Mouse (Mus musculus): ENCODE measurements around the gene Ccdc78. TPM values are rescaled to one million over a fixed set of nuclear protein-coding genes. Genes with fewer than 3 reads are reported as not detected.

The Ccdc78 gene
- total and polyA plus RNA-seq, 2 experiments, result 0.06 TPM; not detected in 1

DNA sequence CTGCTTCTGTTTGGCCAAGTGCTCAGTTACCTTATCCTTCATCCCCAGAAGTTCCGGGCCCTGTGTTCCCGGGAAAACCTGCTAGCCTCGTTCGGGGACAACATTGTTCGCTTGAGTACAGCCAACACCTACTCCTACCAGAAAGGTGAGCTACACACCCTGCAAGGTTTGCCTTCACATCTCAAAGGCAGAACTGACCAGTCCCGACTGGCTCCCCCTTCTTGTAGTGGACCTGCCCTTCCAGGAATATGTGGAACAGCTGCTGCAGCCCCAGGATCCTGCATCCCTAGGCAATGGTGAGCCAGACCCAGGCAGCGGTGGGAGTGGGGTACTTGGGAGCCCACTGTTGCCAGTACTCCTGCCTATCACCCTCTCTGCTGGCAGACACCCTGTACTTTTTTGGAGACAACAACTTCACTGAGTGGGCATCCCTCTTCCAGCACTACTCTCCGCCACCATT lies 43.2 kb downstream of the Ccdc78 start:
- Histone ChIP-seq H3K79me2 (ENCODE audit: control insufficient read depth, insufficient read depth, low read length) (peaks cover 17% of the 10 kb centered on the region), H3K4me3 (ENCODE audit: insufficient read depth, low read depth, low read length) (peak overlapping the region; percentile 64), H3K9ac (ENCODE audit: low read depth, low read length) (peak overlapping the region; percentile 78), H3K27me3 (ENCODE audit: control insufficient read depth, insufficient read depth, low read length) (no peaks in the 10 kb centered on the region), H3K4me1 (ENCODE audit: control insufficient read depth, insufficient read depth, low read length) (peaks cover 27% of the 10 kb centered on the region), H3K27ac (replicated peaks; ENCODE audit: insufficient read depth, low read depth, low read length) (peak overlapping the region; percentile 69), H3K36me3 (ENCODE audit: control insufficient read depth, insufficient read depth, low read length) (0 out of 2 replicates have a peak, but pooled peaks cover 4% of the 10 kb centered on the region)
- TF ChIP-seq CTCF (IDR thresholded peaks at IDR 0.05; ENCODE audit: low read depth, low read length), result no peak
- TF ChIP-seq POLR2A (IDR thresholded peaks at IDR 0.05; ENCODE audit: extremely low read depth, insufficient read depth, low read length), result no peak
- DNase-seq (ENCODE audit: extremely low read depth, low read depth, low spot score), result no peak
- WGBS, result 26% methylated on average over 8 of the region's 8 CpGs

DNA sequence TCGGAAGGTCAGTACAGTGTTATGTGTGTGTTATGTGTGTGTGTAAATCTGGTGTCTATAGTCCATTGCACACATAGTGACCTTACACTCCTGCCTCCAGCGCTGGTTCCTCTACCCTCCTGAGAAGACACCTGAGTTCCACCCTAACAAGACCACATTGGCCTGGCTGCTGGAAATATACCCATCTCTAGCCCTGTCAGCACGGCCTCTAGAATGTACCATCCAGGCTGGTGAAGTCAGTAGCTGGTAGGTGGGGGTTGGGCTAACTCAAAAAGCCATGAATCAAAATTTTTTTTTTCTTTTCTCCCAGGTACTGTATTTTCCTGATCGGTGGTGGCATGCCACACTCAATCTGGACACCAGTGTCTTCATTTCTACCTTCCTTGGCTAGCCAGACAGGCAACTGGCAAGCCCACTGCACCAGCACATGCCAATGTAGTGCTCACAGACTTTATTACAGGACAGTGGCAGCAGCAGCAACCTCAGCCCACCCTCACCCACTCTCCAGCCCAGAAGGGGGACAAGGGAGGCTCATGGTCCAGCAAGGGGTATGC lies 43.9 kb downstream of the Ccdc78 start:
- 75% methylated on average over 4 of the region's 4 CpGs for WGBS
- DNase-seq (ENCODE audit: extremely low read depth, low read depth, low spot score), result no peak
- Histone ChIP-seq H3K4me1 (ENCODE audit: control insufficient read depth, insufficient read depth, low read length) (peaks cover 31% of the 10 kb centered on the region), H3K79me2 (ENCODE audit: control insufficient read depth, insufficient read depth, low read length) (peaks cover 23% of the 10 kb centered on the region), H3K4me3 (ENCODE audit: insufficient read depth, low read depth, low read length) (no peak overlapping the region), H3K36me3 (ENCODE audit: control insufficient read depth, insufficient read depth, low read length) (0 out of 2 replicates have a peak, but pooled peaks cover 4% of the 10 kb centered on the region), H3K27ac (replicated peaks; ENCODE audit: insufficient read depth, low read depth, low read length) (no peak overlapping the region), H3K9ac (ENCODE audit: low read depth, low read length) (no peak overlapping the region), H3K27me3 (ENCODE audit: control insufficient read depth, insufficient read depth, low read length) (no peaks in the 10 kb centered on the region)
- TF ChIP-seq CTCF (IDR thresholded peaks at IDR 0.05; ENCODE audit: low read depth, low read length) (no peak), POLR2A (IDR thresholded peaks at IDR 0.05; ENCODE audit: extremely low read depth, insufficient read depth, low read length) (no peak)

DNA sequence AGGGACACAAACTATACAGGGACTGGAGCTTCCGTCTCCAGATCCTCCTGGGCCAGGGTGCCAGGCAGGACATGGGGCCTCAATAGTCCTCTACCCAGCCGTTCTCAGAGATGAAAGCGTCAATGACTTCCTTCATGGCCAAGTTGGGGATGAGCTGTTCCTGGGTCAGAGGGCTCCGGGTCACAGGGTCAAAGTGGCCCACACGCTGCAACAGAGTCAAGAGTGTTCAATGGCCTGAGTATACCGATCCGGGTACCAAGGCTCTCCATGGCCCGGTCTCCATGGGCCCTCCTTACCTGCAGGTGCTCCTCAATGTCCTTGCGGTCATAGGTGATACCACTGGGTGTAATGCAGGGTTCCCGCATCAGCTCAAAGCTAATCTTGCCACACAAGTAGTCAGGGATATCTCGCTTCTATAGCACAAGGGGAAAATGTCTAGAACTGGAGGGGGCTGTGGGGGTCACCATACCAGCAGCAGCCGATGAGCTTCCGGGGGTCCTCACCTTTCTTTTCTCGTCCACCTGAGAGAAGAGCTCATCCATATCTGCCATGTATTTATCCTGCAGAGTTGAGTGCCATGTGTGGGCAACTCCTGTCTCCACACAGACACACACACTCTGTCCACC lies 44.5 kb downstream of the Ccdc78 start:
- TF ChIP-seq CTCF (IDR thresholded peaks at IDR 0.05; ENCODE audit: low read depth, low read length) (no peak), POLR2A (IDR thresholded peaks at IDR 0.05; ENCODE audit: extremely low read depth, insufficient read depth, low read length) (0 out of 2 replicates have a peak, but pooled peaks have one; percentile 4)
- H3K4me1 ChIP-seq (ENCODE audit: control insufficient read depth, insufficient read depth, low read length), result peaks cover 37% of the 10 kb centered on the region
- H3K9ac ChIP-seq (ENCODE audit: low read depth, low read length), result no peak overlapping the region
- H3K27ac ChIP-seq (replicated peaks; ENCODE audit: insufficient read depth, low read depth, low read length), result no peak overlapping the region
- 0 out of 2 replicates have a peak, but pooled peaks cover 4% of the 10 kb centered on the region for H3K36me3 ChIP-seq (ENCODE audit: control insufficient read depth, insufficient read depth, low read length)
- H3K27me3 ChIP-seq (ENCODE audit: control insufficient read depth, insufficient read depth, low read length), result no peaks in the 10 kb centered on the region
- 75% methylated on average over 14 of the region's 14 CpGs for WGBS
- no peak overlapping the region for H3K4me3 ChIP-seq (ENCODE audit: insufficient read depth, low read depth, low read length)
- DNase-seq (ENCODE audit: extremely low read depth, low read depth, low spot score), result no peak
- peaks cover 26% of the 10 kb centered on the region for H3K79me2 ChIP-seq (ENCODE audit: control insufficient read depth, insufficient read depth, low read length)

DNA sequence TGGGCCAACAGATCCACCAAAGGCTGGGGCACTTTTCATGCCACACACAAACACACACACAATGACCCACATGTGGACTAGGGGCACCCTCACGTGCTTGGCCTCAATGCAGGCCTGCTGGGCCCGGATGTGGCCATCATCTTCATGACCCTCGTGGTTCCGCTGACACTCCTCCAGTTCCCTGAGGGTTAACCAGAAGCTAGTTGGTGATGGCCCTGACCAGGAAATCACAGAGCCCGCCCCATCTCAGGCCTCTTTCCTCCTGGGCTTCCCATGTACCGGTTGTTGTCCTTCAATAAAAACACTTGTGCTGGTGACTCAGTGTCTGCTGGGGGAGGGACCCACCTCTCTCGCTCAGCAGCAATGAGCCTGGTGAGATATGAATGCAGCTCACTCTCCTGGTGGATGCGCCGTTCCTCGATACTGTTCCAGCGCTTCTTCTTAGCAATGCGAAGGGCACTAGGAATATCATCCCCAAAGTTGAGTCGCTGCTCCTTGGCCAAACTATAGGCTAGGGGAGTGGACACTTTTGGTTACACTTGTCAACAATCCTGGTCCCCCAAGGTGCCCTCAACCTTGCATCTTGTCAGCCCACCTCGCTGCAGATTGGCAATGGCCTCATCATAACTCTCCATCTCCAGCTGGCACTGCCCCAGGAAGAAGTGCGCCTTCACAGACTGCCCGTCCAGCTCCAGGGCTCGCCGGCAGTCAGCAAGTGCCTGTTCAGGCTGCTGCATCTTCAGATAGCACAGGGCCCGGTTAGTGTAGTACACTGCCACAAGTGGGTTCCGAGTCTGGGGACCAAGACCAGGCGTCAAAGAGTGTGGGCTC lies 45.3 kb downstream of the Ccdc78 start:
- Histone ChIP-seq H3K27ac (replicated peaks; ENCODE audit: insufficient read depth, low read depth, low read length) (peak overlapping the region; percentile 90), H3K4me3 (ENCODE audit: insufficient read depth, low read depth, low read length) (peak overlapping the region; percentile 80), H3K9ac (ENCODE audit: low read depth, low read length) (peak overlapping the region; percentile 94), H3K27me3 (ENCODE audit: control insufficient read depth, insufficient read depth, low read length) (no peaks in the 10 kb centered on the region), H3K4me1 (ENCODE audit: control insufficient read depth, insufficient read depth, low read length) (peaks cover 45% of the 10 kb centered on the region), H3K36me3 (ENCODE audit: control insufficient read depth, insufficient read depth, low read length) (0 out of 2 replicates have a peak, but pooled peaks cover 4% of the 10 kb centered on the region), H3K79me2 (ENCODE audit: control insufficient read depth, insufficient read depth, low read length) (peaks cover 26% of the 10 kb centered on the region)
- WGBS, result 37% methylated on average over 21 of the region's 21 CpGs
- TF ChIP-seq CTCF (IDR thresholded peaks at IDR 0.05; ENCODE audit: low read depth, low read length) (no peak), POLR2A (IDR thresholded peaks at IDR 0.05; ENCODE audit: extremely low read depth, insufficient read depth, low read length) (no peak)
- DNase-seq (ENCODE audit: extremely low read depth, low read depth, low spot score), result no peak

DNA sequence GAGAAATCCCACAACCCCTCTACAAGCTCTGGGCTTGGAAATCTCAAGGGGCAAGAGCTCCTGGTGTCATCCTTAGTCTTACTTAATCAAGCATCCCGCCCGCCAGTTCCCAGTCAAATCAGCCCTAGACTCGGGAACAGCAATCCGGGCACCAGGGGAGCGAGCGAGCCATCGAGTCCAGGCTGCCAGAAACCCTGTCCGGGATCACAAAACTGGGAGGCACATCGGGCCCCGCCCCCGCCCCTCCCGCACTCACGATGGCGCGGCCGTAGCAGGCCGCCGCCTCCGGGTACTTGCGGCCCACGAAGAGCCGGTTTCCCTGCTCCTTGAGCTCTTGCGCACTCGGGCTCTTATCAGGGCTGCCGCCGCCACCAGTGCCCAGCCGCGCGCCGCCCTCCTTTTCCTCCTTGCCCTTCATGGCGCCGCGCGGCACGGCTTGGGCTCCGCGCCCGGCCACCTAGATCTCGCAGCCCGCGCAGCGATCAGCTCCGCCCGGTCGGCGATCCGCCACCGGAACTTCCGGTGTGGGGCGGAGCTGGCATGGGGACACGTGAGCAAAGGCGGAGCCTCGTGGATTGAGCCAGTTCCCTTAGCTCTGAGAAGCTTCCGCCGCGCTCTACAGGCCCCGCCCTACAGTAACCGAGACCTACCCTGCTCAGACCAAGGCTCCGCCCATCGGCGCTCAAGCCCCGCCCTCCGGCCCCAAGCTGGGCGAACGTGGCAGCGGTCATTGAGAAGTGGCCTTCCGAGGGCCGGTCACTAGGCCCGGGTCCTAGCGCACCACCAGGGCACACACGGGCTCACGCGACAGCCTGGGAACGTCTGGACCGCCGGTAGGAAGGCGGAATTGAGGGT lies 46.3 kb downstream of the Ccdc78 start:
- Histone ChIP-seq H3K27me3 (ENCODE audit: control insufficient read depth, insufficient read depth, low read length) (no peaks in the 10 kb centered on the region), H3K27ac (replicated peaks; ENCODE audit: insufficient read depth, low read depth, low read length) (peak overlapping the region; percentile 97), H3K4me1 (ENCODE audit: control insufficient read depth, insufficient read depth, low read length) (peaks cover 51% of the 10 kb centered on the region), H3K9ac (ENCODE audit: low read depth, low read length) (peak overlapping the region; percentile 94), H3K79me2 (ENCODE audit: control insufficient read depth, insufficient read depth, low read length) (peaks cover 26% of the 10 kb centered on the region), H3K36me3 (ENCODE audit: control insufficient read depth, insufficient read depth, low read length) (0 out of 2 replicates have a peak, but pooled peaks cover 4% of the 10 kb centered on the region), H3K4me3 (ENCODE audit: insufficient read depth, low read depth, low read length) (peak overlapping the region; percentile 80)
- peak; percentile 96 for DNase-seq (ENCODE audit: extremely low read depth, low read depth, low spot score)
- WGBS, result under 1% methylated on average over 76 of the region's 77 CpGs
- TF ChIP-seq POLR2A (IDR thresholded peaks at IDR 0.05; ENCODE audit: extremely low read depth, insufficient read depth, low read length), result peak; percentile 66
- TF ChIP-seq CTCF (IDR thresholded peaks at IDR 0.05; ENCODE audit: low read depth, low read length), result 0 out of 2 replicates have a peak, but pooled peaks have one; percentile 2

Measured in liver, adult 2 months (tissue).